Mouse (Mus musculus): ENCODE measurements around the gene Dio1. TPM values are rescaled to one million over a fixed set of nuclear protein-coding genes. Genes with fewer than 3 reads are reported as not detected.

Gene Dio1
- total and polyA plus RNA-seq, 3 experiments: 0.13 TPM; not detected in 2

GRCm38 (mm10) chr4:107252522-107252921 is 54.4 kb downstream of the Dio1 start:
- H3K36me3 ChIP-seq (ENCODE audit: control insufficient read depth in 1 of 2, insufficient read depth in 2 of 2, low read length in 2 of 2): peaks cover 0 to 15% of the 10 kb centered on the region in 2 experiments; a peak in 2 of 4 replicates
- peaks cover 8% of the 10 kb centered on the region for H3K79me2 ChIP-seq (ENCODE audit: control insufficient read depth, insufficient read depth, low read length, poor library complexity)
- DNase-seq (ENCODE audit: low read depth, low spot score): peak; percentile 33
- H3K27me3 ChIP-seq (ENCODE audit: control insufficient read depth in 1 of 2, insufficient read depth in 2 of 2, low read length in 2 of 2): no peaks in the 10 kb centered on the region
- no peaks in the 10 kb centered on the region for H3K9me3 ChIP-seq (replicated peaks; ENCODE audit: insufficient read depth, low read length)
- peak overlapping the region; percentile 77 to 99 for H3K4me3 ChIP-seq (ENCODE audit: control insufficient read depth in 1 of 2, insufficient read depth in 1 of 2, low read depth in 2 of 2, low read length in 2 of 2)
- no peak for TF ChIP-seq ELF1 (IDR thresholded peaks at IDR 0.05; ENCODE audit: low read depth, low read length)
- TF ChIP-seq EP300 (IDR thresholded peaks at IDR 0.05; ENCODE audit: low read depth in 1 of 2, low read length in 2 of 2): no peak
- TF ChIP-seq MAZ (IDR thresholded peaks at IDR 0.05; ENCODE audit: low read depth, low read length): no peak
- no peak for TF ChIP-seq HCFC1 (IDR thresholded peaks at IDR 0.05; ENCODE audit: low read depth, low read length)
- peak overlapping the region; percentile 94 for H3K9ac ChIP-seq (ENCODE audit: control insufficient read depth, low read depth, low read length, poor library complexity, severe bottlenecking)
- H3K27ac ChIP-seq (ENCODE audit: control insufficient read depth, low read depth, low read length): no peak overlapping the region
- peaks cover 12 to 15% of the 10 kb centered on the region in 2 experiments; a peak in 3 of 4 replicates for H3K4me1 ChIP-seq (ENCODE audit: control insufficient read depth in 1 of 2, insufficient read depth in 2 of 2, low read length in 2 of 2)

GRCm38 (mm10) chr4:107250494-107250893 is 56.5 kb downstream of the Dio1 start:
- Histone ChIP-seq H3K9ac (ENCODE audit: control insufficient read depth, low read depth, low read length, poor library complexity, severe bottlenecking) (no peak overlapping the region), H3K4me3 (ENCODE audit: control insufficient read depth in 1 of 2, insufficient read depth in 1 of 2, low read depth in 2 of 2, low read length in 2 of 2) (no peak overlapping the region), H3K4me1 (ENCODE audit: control insufficient read depth in 1 of 2, insufficient read depth in 2 of 2, low read length in 2 of 2) (peaks cover 14 to 15% of the 10 kb centered on the region in 2 experiments; a peak in 3 of 4 replicates), H3K9me3 (replicated peaks; ENCODE audit: insufficient read depth, low read length) (no peaks in the 10 kb centered on the region), H3K36me3 (ENCODE audit: control insufficient read depth in 1 of 2, insufficient read depth in 2 of 2, low read length in 2 of 2) (peaks cover 2 to 15% of the 10 kb centered on the region in 2 experiments), H3K79me2 (ENCODE audit: control insufficient read depth, insufficient read depth, low read length, poor library complexity) (peaks cover 8% of the 10 kb centered on the region), H3K27me3 (ENCODE audit: control insufficient read depth in 1 of 2, insufficient read depth in 2 of 2, low read length in 2 of 2) (no peaks in the 10 kb centered on the region), H3K27ac (ENCODE audit: control insufficient read depth, low read depth, low read length) (no peak overlapping the region)
- peak; percentile 56 for DNase-seq (ENCODE audit: low read depth, low spot score)
- TF ChIP-seq ETS1 (IDR thresholded peaks at IDR 0.05; ENCODE audit: low read depth, low read length): no peak
- no peak for TF ChIP-seq USF2 (IDR thresholded peaks at IDR 0.05; ENCODE audit: borderline replicate concordance in 1 of 2, insufficient read depth in 1 of 2, low read depth in 1 of 2, low read length in 2 of 2)
- no peak for TF ChIP-seq MAX (IDR thresholded peaks at IDR 0.05; ENCODE audit: low read length)
- TF ChIP-seq MYB (IDR thresholded peaks at IDR 0.05; ENCODE audit: low read depth, low read length): no peak
- TF ChIP-seq SMC3 (IDR thresholded peaks at IDR 0.05; ENCODE audit: low read depth, low read length): peak; percentile 69
- no peak for TF ChIP-seq MEF2A (IDR thresholded peaks at IDR 0.05; ENCODE audit: extremely low read depth, insufficient replicate concordance, low read depth, low read length, poor library complexity, severe bottlenecking)
- no peak for TF ChIP-seq NELFE (IDR thresholded peaks at IDR 0.05; ENCODE audit: low read depth, low read length)
- TF ChIP-seq TBP (IDR thresholded peaks at IDR 0.05; ENCODE audit: low read depth, low read length): no peak
- TF ChIP-seq HCFC1 (IDR thresholded peaks at IDR 0.05; ENCODE audit: low read depth, low read length): no peak
- peak; percentile 41 to 73 (median 42) for TF ChIP-seq CTCF (IDR thresholded peaks at IDR 0.05 in 2 of 3, conservative IDR thresholded peaks at IDR 0.05 in 1 of 3; ENCODE audit: control insufficient read depth in 1 of 3, insufficient read depth in 1 of 3, low read depth in 2 of 3, low read length in 3 of 3, poor library complexity in 1 of 3, severe bottlenecking in 1 of 3)
- TF ChIP-seq GATA1 (IDR thresholded peaks at IDR 0.05; ENCODE audit: low read depth, low read length): no peak
- TF ChIP-seq JUND (IDR thresholded peaks at IDR 0.05; ENCODE audit: low read depth, low read length): no peak
- no peak for TF ChIP-seq MYC (IDR thresholded peaks at IDR 0.05; ENCODE audit: low read depth, low read length)
- no peak for TF ChIP-seq ZNF384 (IDR thresholded peaks at IDR 0.05; ENCODE audit: low read depth, low read length)
- no peak for TF ChIP-seq MAZ (IDR thresholded peaks at IDR 0.05; ENCODE audit: low read depth, low read length)
- peak; percentile 41 for TF ChIP-seq ZC3H11A (IDR thresholded peaks at IDR 0.05; ENCODE audit: low read depth, low read length)
- TF ChIP-seq TCF12 (IDR thresholded peaks at IDR 0.05; ENCODE audit: low read depth, low read length): no peak
- no peak for TF ChIP-seq UBTF (IDR thresholded peaks at IDR 0.05; ENCODE audit: borderline replicate concordance, insufficient read depth, low read depth, low read length)
- no peak for TF ChIP-seq EP300 (IDR thresholded peaks at IDR 0.05; ENCODE audit: low read depth in 1 of 2, low read length in 2 of 2)
- no peak for TF ChIP-seq MXI1 (IDR thresholded peaks at IDR 0.05; ENCODE audit: low read depth, low read length)
- peak; percentile 55 for TF ChIP-seq RAD21 (IDR thresholded peaks at IDR 0.05; ENCODE audit: low read depth, low read length)
- TF ChIP-seq ZKSCAN1 (IDR thresholded peaks at IDR 0.05; ENCODE audit: low read depth, low read length): no peak
- no peak for TF ChIP-seq RCOR1 (IDR thresholded peaks at IDR 0.05; ENCODE audit: low read depth, low read length)
- TF ChIP-seq GABPA (IDR thresholded peaks at IDR 0.05; ENCODE audit: low read depth, low read length): no peak
- TF ChIP-seq MAFK (IDR thresholded peaks at IDR 0.05; ENCODE audit: borderline replicate concordance, low read depth, low read length): no peak
- TF ChIP-seq ELF1 (IDR thresholded peaks at IDR 0.05; ENCODE audit: low read depth, low read length): no peak
- TF ChIP-seq BHLHE40 (IDR thresholded peaks at IDR 0.05; ENCODE audit: borderline replicate concordance, low read depth, low read length): no peak
- TF ChIP-seq KAT2A (conservative IDR thresholded peaks at IDR 0.05; ENCODE audit: low read depth, low read length): no peak
- TF ChIP-seq ZMIZ1 (IDR thresholded peaks at IDR 0.05; ENCODE audit: low read depth, low read length): no peak
- no peak for TF ChIP-seq POLR2AphosphoS5 (IDR thresholded peaks at IDR 0.05; ENCODE audit: borderline replicate concordance, low read depth, low read length)
- TF ChIP-seq TAL1 (IDR thresholded peaks at IDR 0.05; ENCODE audit: low read length): no peak

All from MEL (cell line).